Mouse (Mus musculus) heart, postnatal 0 days (tissue): ENCODE results near the gene Dnajb6. TPM values are rescaled to one million over a fixed set of nuclear protein-coding genes. Genes with fewer than 3 reads are reported as not detected.

Experiments
- ATAC-seq: fragments of 200-750 bp; cut with Nextera tagmentation; 2 replicates; pipeline ENCODE4 v1.8.0; 2017; ENCODE audit warnings: low read depth, moderate number of reproducible peaks, moderate library complexity; ENCODE audit not compliant: insufficient read depth
- DNase-seq: peaks from one replicate; pipeline ENCODE4 v3.0.0-alpha.2; 2016; ENCODE audit warnings: low spot score
- H3K27ac ChIP-seq: fragments of 300-500 bp; sonication (generic); 2 replicates; pipeline ENCODE4 v1.5.1; 2014; ENCODE audit warnings: low read depth, mild to moderate bottlenecking
- H3K27me3 ChIP-seq: fragments of 300-500 bp; sonication (generic); 2 replicates; pipeline ENCODE4 v1.6.1; 2014; ENCODE audit warnings: low read length, mixed read lengths; ENCODE audit not compliant: control insufficient read depth, insufficient read depth
- H3K36me3 ChIP-seq: fragments of 300-500 bp; sonication (generic); replicated peaks from 2 replicates; pipeline ENCODE4 v1.6.1; 2014; ENCODE audit warnings: low read length, mixed read lengths; ENCODE audit not compliant: control insufficient read depth, insufficient read depth
- H3K4me1 ChIP-seq: fragments of 300-500 bp; sonication (generic); 2 replicates; pipeline ENCODE4 v1.6.1; 2014; ENCODE audit warnings: antibody characterized with exemption; ENCODE audit not compliant: control insufficient read depth, insufficient read depth
- H3K4me2 ChIP-seq: fragments of 300-500 bp; sonication (generic); 2 replicates; pipeline ENCODE4 v1.6.1; 2014; ENCODE audit warnings: low read depth, mild to moderate bottlenecking, low read length, moderate library complexity
- H3K4me3 ChIP-seq: fragments of 300-500 bp; sonication (generic); 2 replicates; pipeline ENCODE4 v1.5.1; 2014; ENCODE audit warnings: low read depth, low read length
- H3K9ac ChIP-seq: fragments of 300-500 bp; sonication (generic); replicated peaks from 2 replicates; pipeline ENCODE4 v1.6.1; 2014; ENCODE audit warnings: low read depth, low read length, mixed read lengths
- H3K9me3 ChIP-seq: fragments of 300-500 bp; sonication (generic); replicated peaks from 2 replicates; pipeline ENCODE4 v1.6.1; 2016; ENCODE audit warnings: low read length; ENCODE audit not compliant: control insufficient read depth
- CTCF ChIP-seq: IDR thresholded peaks from 2 replicates; pipeline ENCODE4 v1.5.1; 2016; ENCODE audit warnings: antibody characterized with exemption, control low read depth, low read depth
- EP300 ChIP-seq: IDR thresholded peaks from 2 replicates; pipeline ENCODE4 v1.6.1; 2016; ENCODE audit warnings: antibody characterized with exemption, low read depth
- WGBS: fragments of 180-500 bp; shearing (Covaris S2); extraction: QIAGEN DNeasy Blood & Tissue Kit; methylation state at CpG from one replicate; pipeline ENCODE4 v1.1.7; 2014; 5-methylcytosine and 5-hydroxymethylcytosine counted together
- polyA plus RNA-seq: library from polyadenylated mRNA; unstranded; fragments of >200 nt; fragmentation: Nextera tagmentation; extraction: Ambion mirVana; gene quantifications from 2 replicates; pipeline ENCODE4 v1.2.1, GENCODE M21; 2015
- total RNA-seq: library from RNA; depleted of rRNA; stranded (reverse); fragments of >200 nt; gene quantifications from 2 replicates; pipeline ENCODE4 v1.2.3, GENCODE M21; 2014; ENCODE audit warnings: low replicate concordance

The Dnajb6 gene
- total and polyA plus RNA-seq, 2 experiments from 2014 or later: 37.2 to 88.6 TPM

DNA sequence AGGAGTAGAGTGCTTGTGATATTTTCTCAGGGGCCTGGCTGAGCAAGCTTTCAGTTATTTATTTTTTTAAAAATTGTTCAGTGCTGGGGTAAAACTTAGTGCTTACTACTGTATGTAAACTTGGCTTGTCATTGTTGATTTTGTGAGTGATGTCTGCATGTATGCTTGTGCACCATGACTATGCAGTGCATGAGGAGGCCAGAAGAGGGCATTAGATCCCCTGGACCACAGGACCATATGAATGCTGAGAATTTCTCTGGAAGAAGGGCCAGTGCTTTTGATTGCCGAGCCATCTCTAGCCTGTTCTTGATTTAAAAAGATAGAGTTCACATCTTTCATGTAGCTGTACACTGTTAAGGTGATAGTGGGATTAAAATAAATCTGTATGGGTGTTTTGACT lies 35.4 kb downstream of the Dnajb6 start:
- Histone ChIP-seq H3K4me1 (peaks cover 39% of the 10 kb centered on the region), H3K9ac (no peak overlapping the region), H3K36me3 (peaks cover 25% of the 10 kb centered on the region; the same call in 1 of the 2 replicates), H3K27me3 (no peaks in the 10 kb centered on the region), H3K27ac (no peak overlapping the region), H3K4me2 (no peak overlapping the region), H3K9me3 (no peaks in the 10 kb centered on the region), H3K4me3 (no peak overlapping the region)
- DNase-seq: peak; percentile 13
- TF ChIP-seq EP300 (no peak), CTCF (peak; percentile 39)
- WGBS: 80% methylated on average over 1 of the region's 1 CpGs
- ATAC-seq: no peak

DNA sequence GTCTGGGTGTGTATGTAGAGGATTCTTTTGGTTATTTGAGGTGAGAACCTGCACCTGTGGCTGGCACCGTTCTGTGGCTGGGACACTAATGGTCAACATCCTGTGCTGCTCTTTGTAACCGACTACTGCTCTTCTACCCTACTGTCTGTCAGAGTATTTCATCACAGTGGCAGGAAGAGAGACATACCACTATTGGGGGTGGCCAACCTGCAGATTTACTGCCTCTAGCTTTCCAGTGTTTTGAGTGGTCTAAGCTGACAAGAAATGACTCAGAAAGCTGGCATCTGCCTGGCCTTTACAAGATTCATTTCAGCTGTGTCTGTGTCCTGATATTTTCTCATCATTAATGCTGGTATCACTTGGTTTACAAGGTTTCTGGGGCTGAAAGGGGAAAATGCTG lies 36.5 kb downstream of the Dnajb6 start:
- DNase-seq: no peak
- no peaks in the 10 kb centered on the region for H3K27me3 ChIP-seq
- peak overlapping the region; percentile 81 for H3K27ac ChIP-seq
- H3K4me3 ChIP-seq: no peak overlapping the region
- no peak overlapping the region for H3K9ac ChIP-seq
- WGBS: 24% methylated on average over 2 of the region's 2 CpGs
- H3K9me3 ChIP-seq: no peaks in the 10 kb centered on the region
- no peak overlapping the region for H3K4me2 ChIP-seq
- peaks cover 24% of the 10 kb centered on the region; the same call in 1 of the 2 replicates for H3K36me3 ChIP-seq
- TF ChIP-seq CTCF: no peak
- TF ChIP-seq EP300: no peak
- no peak for ATAC-seq
- H3K4me1 ChIP-seq: peaks cover 41% of the 10 kb centered on the region

DNA sequence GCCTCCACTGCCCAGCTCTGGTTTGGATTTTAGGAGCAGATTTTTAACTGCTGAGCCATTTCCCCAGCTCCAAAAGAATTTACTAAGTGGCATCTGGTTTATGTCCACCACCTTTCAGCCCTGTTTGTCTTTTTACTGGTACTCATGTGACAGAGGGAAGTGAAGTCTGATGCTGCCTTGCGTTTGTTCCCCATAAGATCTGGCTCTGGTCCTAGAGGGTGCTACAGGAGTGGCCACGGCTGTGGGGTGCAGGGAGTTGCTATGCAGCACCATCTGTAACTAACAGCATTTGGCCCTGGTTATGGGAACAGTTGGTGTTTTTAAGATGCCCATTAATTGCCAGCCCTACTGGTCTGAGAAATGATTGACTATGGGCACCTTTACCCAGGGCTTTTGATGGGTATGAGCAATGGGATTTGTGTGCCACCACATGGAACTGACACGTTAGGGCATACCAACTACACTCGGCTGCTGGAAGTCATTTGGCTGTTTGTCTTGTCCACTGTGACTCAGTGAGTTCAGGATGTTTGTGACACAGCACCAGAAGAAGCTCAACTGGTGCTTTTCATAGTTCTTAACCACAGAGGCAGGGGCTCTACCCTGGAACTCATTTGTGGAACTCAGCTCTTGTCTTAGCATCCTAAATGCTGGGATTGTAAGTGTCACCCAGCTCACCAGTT lies 37.3 kb downstream of the Dnajb6 start:
- Histone ChIP-seq H3K4me3 (no peak overlapping the region), H3K27ac (peak overlapping the region; percentile 81), H3K4me2 (no peak overlapping the region), H3K9me3 (no peaks in the 10 kb centered on the region), H3K27me3 (no peaks in the 10 kb centered on the region), H3K4me1 (peaks cover 41% of the 10 kb centered on the region), H3K9ac (no peak overlapping the region), H3K36me3 (peaks cover 24% of the 10 kb centered on the region; the same call in 1 of the 2 replicates)
- peak; percentile 75 for DNase-seq
- WGBS: 42% methylated on average over 4 of the region's 4 CpGs
- peak; percentile 70 for TF ChIP-seq EP300
- TF ChIP-seq CTCF: no peak
- ATAC-seq: peak; percentile 76

DNA sequence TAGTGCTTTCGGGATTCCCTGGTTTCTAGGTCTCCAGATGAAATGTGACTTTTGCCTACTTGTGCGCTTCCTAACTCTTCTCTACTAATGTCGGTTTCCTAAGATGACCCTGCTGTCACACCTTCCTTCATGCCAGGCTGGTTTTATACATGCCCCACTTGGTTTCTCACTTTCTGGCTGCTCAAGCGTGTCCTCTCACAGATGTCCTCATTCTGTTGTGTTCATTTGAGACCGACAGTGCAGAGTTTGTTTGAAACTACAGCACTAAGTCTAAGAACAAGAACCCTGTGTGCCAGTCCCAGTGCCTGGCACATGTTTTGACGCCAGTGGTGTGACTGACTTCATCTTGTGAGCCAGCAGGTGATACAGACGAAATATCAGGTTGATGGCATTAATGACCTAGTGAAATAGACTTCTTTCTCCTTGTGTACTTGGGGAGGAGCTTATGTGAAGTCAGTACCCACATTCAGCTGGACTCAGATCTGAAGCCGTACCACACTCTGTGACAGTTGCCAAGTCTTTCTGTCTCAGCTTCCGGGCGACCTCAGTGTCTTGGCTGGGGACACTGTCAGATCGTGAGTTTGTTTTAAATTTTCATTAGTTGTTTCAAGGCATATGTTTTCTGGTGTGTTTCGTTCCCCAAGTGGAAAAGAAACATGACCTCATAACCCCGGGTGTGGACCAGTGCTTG lies 38.1 kb downstream of the Dnajb6 start:
- no peak overlapping the region for H3K4me3 ChIP-seq
- ATAC-seq: no peak
- no peak for TF ChIP-seq CTCF
- TF ChIP-seq EP300: no peak

DNA sequence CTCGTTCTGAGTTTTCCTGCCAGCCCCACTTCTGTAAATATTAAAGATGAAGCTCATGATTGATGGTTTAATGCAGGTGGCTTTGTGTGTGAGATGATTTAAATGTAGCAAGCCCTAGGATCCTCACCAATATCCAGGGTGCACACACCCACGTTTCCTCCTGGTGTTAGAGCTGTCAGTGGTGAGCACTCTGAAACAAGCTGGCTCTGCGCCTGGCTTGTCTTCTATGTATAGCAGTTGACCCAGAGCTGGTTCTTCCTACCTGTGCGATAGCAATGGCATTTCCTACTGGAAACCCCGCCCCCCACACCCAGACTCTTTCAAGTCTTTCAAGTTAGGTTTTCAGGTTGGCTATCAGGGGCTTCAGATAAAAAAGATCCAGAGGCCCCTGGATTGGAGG lies 39.9 kb downstream of the Dnajb6 start:
- ATAC-seq (0 out of 2 replicates have a peak, but pooled peaks have one; percentile 24), DNase-seq (peak; percentile 43)
- no peak overlapping the region for H3K9ac ChIP-seq
- TF ChIP-seq EP300 (no peak), CTCF (no peak)
- H3K9me3 ChIP-seq: no peaks in the 10 kb centered on the region
- H3K36me3 ChIP-seq: 0 out of 2 replicates have a peak, but pooled peaks cover 19% of the 10 kb centered on the region
- H3K27me3 ChIP-seq: no peaks in the 10 kb centered on the region
- H3K27ac ChIP-seq: peak overlapping the region; percentile 37; the same call in 1 of the 2 replicates
- H3K4me3 ChIP-seq: no peak overlapping the region
- WGBS: 30% methylated on average over 5 of the region's 5 CpGs
- peaks cover 46% of the 10 kb centered on the region for H3K4me1 ChIP-seq
- no peak overlapping the region for H3K4me2 ChIP-seq

More for the DNA sequence above, 38.1 kb downstream of the Dnajb6 start:
- Histone ChIP-seq H3K9ac (no peak overlapping the region), H3K4me1 (peaks cover 46% of the 10 kb centered on the region), H3K36me3 (0 out of 2 replicates have a peak, but pooled peaks cover 24% of the 10 kb centered on the region), H3K27ac (peak overlapping the region; percentile 81), H3K4me2 (no peak overlapping the region), H3K9me3 (no peaks in the 10 kb centered on the region), H3K27me3 (no peaks in the 10 kb centered on the region)
- no peak for DNase-seq
- 75% methylated on average over 13 of the region's 13 CpGs for WGBS
